Mouse (Mus musculus) lung, adult 2 months (tissue): ENCODE results near the gene Rps6kb2. TPM values are rescaled to one million over a fixed set of nuclear protein-coding genes. Genes with fewer than 3 reads are reported as not detected.

Source experiments
- DNase-seq: peaks from one replicate; pipeline ENCODE4 v3.0.0; 2022
- H3K4me1 ChIP-seq: fragments of 200-500 bp; 2 replicates; pipeline ENCODE4 v1.6.1; 2011; ENCODE audit warnings: low read length; ENCODE audit not compliant: control insufficient read depth, insufficient read depth
- H3K4me3 ChIP-seq: fragments of 200-500 bp; replicated peaks from 2 replicates; pipeline ENCODE3; 2011; ENCODE audit warnings: low read depth, mild to moderate bottlenecking, control low read depth, low read length; ENCODE audit errors: extremely low read depth
- CTCF ChIP-seq: fragments of 200-500 bp; IDR thresholded peaks from 2 replicates; pipeline ENCODE4 v1.5.1; 2011; ENCODE audit warnings: mild to moderate bottlenecking, low read length, control low read depth; ENCODE audit not compliant: insufficient read depth
- POLR2A ChIP-seq: fragments of 200-500 bp; IDR thresholded peaks from 2 replicates; pipeline ENCODE4 v1.6.1; 2011; ENCODE audit warnings: low read depth, mild to moderate bottlenecking, control low read depth, low read length, borderline replicate concordance; ENCODE audit errors: extremely low read depth
- WGBS: fragments of 180-500 bp; shearing (Covaris S2); methylation state at CpG from one replicate; pipeline ENCODE4 v1.1.7; 2018; 5-methylcytosine and 5-hydroxymethylcytosine counted together
- polyA plus RNA-seq: library from polyadenylated mRNA; depleted of rRNA; stranded (reverse); fragments of >200 nt; gene quantifications from 2 replicates; pipeline ENCODE4 v1.2.3, GENCODE M21; 2012

Gene Rps6kb2
- polyA plus RNA-seq, 1 experiment: 51.2 TPM

- Histone ChIP-seq H3K4me3 (peak overlapping the region; percentile 90), H3K4me1 (peaks cover 8% of the 10 kb centered on the region; the same call in 1 of the 2 replicates)
- DNase-seq: peak; percentile 98
- WGBS: 1% methylated on average over 38 of the region's 38 CpGs
- 0 out of 2 replicates have a peak, but pooled peaks have one; percentile 4 for TF ChIP-seq CTCF
- TF ChIP-seq POLR2A: peak; percentile 93
These were observed 41.9 kb downstream of the Rps6kb2 start for GRCm38 (mm10) chr19:4121097-4121805.

GRCm38 (mm10) chr19:4120496-4120895 lies 42.7 kb downstream of the Rps6kb2 start:
- no peak for DNase-seq

GRCm38 (mm10) chr19:4119716-4120487 lies 43.3 kb downstream of the Rps6kb2 start:
- DNase-seq: no peak
- Histone ChIP-seq H3K4me3 (no peak overlapping the region), H3K4me1 (peaks cover 5% of the 10 kb centered on the region; the same call in 1 of the 2 replicates)
- 59% methylated on average over 6 of the region's 6 CpGs for WGBS
- TF ChIP-seq POLR2A: no peak
- TF ChIP-seq CTCF: no peak

More at GRCm38 (mm10) chr19:4120496-4120895, 42.7 kb downstream of the Rps6kb2 start:
- TF ChIP-seq CTCF (no peak), POLR2A (no peak)
- Histone ChIP-seq H3K4me3 (no peak overlapping the region), H3K4me1 (peaks cover 8% of the 10 kb centered on the region; the same call in 1 of the 2 replicates)
- 92% methylated on average over 2 of the region's 2 CpGs for WGBS

GRCm38 (mm10) chr19:4118350-4118749 lies 44.8 kb downstream of the Rps6kb2 start:
- TF ChIP-seq CTCF (no peak), POLR2A (no peak)
- 95% methylated on average over 2 of the region's 2 CpGs for WGBS
- Histone ChIP-seq H3K4me3 (no peak overlapping the region), H3K4me1 (peaks cover 7% of the 10 kb centered on the region)
- DNase-seq: no peak

- DNase-seq: no peak
- TF ChIP-seq CTCF (no peak), POLR2A (no peak)
- WGBS: 87% methylated on average over 7 of the region's 7 CpGs
- Histone ChIP-seq H3K4me3 (no peak overlapping the region), H3K4me1 (peaks cover 15% of the 10 kb centered on the region)
These were observed 46.1 kb downstream of the Rps6kb2 start for GRCm38 (mm10) chr19:4117006-4117405.

- Histone ChIP-seq H3K4me1 (peaks cover 15% of the 10 kb centered on the region), H3K4me3 (no peak overlapping the region)
- TF ChIP-seq CTCF (no peak), POLR2A (no peak)
- no peak for DNase-seq
- 86% methylated on average over 11 of the region's 11 CpGs for WGBS
These were observed 47.3 kb downstream of the Rps6kb2 start for GRCm38 (mm10) chr19:4115816-4116215.

- DNase-seq: no peak
- no peak overlapping the region for H3K4me3 ChIP-seq
- 91% methylated on average over 10 of the region's 10 CpGs for WGBS
- peaks cover 10% of the 10 kb centered on the region for H3K4me1 ChIP-seq
- TF ChIP-seq CTCF (no peak), POLR2A (no peak)
These were observed 48.0 kb downstream of the Rps6kb2 start for GRCm38 (mm10) chr19:4115144-4115543.

- no peak overlapping the region for H3K4me3 ChIP-seq
- H3K4me1 ChIP-seq: peaks cover 10% of the 10 kb centered on the region
- 81% methylated on average over 10 of the region's 10 CpGs for WGBS
- TF ChIP-seq CTCF (no peak), POLR2A (no peak)
- no peak for DNase-seq
These were observed 48.6 kb downstream of the Rps6kb2 start for GRCm38 (mm10) chr19:4114551-4114950.

GRCm38 (mm10) chr19:4113806-4114230 lies 49.3 kb downstream of the Rps6kb2 start:
- no peak for TF ChIP-seq POLR2A
- WGBS: 21% methylated on average over 5 of the region's 5 CpGs
- Histone ChIP-seq H3K4me3 (no peak overlapping the region), H3K4me1 (peaks cover 10% of the 10 kb centered on the region)
- no peak for DNase-seq
